Mouse (Mus musculus) layer of hippocampus, adult 8-10 months (tissue): ENCODE results near the gene Tpcn1. TPM values are rescaled to one million over a fixed set of nuclear protein-coding genes. Genes with fewer than 3 reads are reported as not detected.

Source experiments
- DNase-seq, 2 experiments: peaks; one replicate each; pipeline ENCODE4 v3.0.0; 2022; ENCODE audit warnings: low spot score in 2 of 2
- total RNA-seq, 4 experiments: library from RNA; stranded (reverse); gene quantifications; 2 replicates each; pipeline ENCODE4 v1.2.4; 2022

The Tpcn1 gene
- total RNA-seq, 4 experiments from 2014 or later, result 38.2 to 43.8 (median 41.1) TPM

DNA sequence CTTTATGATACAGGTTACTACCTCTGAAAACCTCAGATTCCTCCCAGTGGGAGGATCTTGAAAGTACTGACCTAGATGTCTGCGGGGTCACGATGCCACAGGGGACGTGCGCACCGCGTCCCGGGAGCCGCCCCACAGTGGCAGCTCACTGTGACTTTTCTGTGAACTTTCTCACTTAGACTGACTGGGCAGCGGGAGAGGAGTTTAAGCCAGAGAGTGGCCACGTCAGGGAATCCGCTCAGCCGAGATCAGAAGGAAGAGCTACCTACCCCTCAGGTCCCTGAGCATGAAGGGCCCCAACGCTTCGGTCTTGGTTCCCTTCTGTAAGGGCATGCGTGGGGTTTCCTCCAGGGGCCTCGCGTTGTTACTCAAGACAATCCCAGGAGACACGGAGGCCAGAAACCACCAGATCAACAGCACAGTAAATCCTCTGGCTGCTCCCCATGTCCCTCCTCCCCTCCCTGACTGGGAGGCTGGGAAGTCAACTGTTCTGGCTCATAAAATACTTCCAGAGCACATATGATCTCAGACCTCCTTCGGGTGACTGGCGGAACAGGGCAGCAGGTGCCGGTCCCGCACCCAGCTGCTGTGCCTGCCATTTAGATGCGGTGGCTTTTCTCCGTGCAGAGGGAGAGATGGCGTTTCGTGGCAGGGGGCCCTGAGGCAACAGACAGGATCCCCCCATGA is 9.1 kb downstream of the Tpcn1 start:
- DNase-seq, result no peak

GRCm38 (mm10) chr5:120578504-120579081 is 9.9 kb downstream of the Tpcn1 start:
- no peak for DNase-seq

DNA sequence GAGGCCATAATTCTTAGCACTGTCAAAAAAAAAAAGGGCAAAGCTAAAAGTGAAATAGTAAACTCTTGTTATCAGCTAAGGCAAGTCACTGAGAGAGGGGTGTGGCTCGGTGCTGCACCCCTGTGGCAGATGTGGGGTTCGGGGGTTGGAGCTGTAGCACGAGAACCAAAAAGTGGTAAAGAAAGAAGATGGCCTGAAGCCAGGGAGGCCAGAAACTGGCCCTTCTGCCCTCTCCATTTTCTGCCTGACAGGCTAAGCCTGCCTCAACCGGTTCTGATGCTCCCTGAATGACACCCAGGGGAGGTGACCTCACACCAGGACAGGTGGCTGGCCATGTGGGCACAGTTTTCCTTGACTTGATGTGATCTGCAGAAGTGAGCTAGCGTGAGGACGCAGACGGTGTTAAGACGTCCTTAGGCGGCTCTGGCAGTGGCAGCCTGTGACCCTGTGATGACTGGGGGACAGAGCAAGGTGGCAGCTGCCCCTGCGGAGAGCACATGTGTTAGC is 10.5 kb downstream of the Tpcn1 start:
- no peak for DNase-seq

- DNase-seq, result no peak
Observed at GRCm38 (mm10) chr5:120576781-120577301, 11.6 kb downstream of the Tpcn1 start.

DNA sequence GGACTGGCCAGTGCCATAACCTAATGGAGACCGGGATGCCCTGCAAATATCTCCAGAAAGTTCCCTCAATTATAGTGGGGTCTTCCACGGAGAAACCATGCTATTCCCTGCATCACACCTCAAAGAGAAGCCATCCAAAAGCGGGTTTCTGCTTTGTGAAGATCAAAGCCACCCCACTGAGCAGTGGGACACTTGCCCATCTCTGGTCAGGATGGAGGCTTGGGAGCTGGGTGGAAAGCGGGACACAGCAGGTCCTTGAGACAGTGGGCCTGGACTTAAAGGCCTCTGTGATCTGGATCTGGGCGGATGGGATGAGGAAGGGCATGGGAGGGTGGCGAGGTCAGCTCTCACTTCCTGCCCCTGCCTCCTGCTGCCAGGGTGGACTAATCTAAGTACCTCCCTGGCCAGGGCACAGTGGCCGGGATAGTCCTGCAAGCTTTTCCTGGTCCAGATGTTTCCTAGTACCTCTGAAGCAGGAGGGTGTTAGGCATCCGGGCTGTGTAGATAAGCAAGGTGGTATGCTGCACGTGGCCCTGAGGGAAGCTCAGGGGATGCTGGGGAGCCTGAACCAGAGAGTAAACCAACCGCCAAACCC is 13.9 kb downstream of the Tpcn1 start:
- DNase-seq, result no peak

DNA sequence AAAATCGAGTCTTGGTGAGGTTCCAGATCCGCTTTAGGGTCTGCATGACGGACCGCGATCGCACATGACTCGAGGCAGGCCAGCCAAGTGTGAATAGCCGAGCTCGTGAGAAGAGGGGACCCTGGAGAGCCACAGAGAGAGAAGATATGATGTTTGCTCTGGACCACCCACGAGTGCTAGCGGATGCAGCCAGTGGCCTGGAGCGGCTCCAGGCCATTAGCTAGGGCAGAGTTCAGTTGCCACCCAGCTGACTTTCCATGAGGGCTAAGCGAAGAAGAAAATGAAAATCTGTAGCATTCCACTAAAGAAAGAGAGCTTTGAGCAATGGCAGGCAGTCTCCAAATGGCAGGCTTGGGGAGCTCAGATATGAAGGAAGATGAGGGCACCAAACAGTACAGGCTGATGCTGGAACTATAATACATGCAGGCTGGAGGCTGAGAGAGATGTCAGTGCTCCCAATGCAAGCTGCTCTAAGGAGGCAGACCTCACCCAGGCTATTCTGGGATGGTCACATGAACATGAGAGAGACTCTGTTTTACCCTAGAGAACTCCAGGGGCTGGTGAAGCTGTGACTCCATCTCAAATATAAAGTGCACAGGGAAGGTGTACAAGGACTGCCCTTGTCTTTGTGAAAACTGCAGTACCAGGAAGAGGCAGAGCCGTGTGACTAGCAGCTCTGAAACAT is 17.3 kb downstream of the Tpcn1 start:
- DNase-seq, result no peak

DNA sequence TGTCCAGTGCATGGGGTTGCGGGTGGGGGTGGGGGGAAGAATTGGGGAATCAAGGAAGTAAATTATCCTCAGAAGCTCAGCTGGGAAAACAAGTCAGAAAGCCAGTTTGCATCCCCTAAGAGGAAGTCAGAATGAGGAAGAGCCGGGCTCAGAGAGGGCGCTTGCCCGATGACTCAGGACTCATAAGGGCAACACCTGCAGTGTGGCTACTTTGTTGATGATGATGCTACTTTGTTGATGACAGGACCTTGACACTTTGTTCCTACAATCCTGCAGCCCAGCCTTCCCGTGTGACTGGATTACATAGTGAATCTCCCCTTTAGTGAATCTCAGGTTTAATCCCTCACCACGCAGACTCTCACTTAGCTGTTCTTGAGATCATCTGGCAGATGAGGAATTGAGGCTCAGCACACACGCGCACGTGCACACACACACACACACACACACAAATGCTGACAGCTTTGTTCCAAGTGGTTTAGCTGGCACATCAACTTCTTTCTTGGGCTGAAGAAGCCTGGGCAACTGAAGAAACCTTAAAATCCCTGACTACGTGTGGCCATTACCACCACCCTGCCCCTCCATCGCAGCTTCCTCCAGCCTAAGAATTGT is 18.1 kb downstream of the Tpcn1 start:
- DNase-seq, result no peak

- DNase-seq, result no peak
Observed at GRCm38 (mm10) chr5:120569791-120570190, 18.7 kb downstream of the Tpcn1 start.

DNA sequence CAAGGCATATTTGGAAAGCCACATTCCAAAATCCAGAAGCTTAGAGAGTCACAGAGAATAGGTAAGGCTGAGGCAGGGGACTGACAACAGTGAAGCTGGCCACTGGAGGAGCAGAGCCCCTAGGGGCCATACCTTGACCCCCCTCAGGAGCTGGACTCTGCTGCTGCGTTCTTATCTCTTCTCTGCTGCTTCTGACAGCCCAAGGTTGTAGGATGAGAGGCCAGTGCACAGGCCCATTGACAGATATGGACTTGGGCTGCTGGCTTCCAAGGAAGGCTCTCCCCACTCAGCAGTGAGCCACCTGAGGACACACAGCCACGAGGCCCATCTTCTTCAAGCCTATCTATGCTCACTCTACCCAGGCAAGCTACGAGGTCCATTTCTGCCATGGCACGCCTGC is 19.5 kb downstream of the Tpcn1 start:
- DNase-seq, result no peak

DNA sequence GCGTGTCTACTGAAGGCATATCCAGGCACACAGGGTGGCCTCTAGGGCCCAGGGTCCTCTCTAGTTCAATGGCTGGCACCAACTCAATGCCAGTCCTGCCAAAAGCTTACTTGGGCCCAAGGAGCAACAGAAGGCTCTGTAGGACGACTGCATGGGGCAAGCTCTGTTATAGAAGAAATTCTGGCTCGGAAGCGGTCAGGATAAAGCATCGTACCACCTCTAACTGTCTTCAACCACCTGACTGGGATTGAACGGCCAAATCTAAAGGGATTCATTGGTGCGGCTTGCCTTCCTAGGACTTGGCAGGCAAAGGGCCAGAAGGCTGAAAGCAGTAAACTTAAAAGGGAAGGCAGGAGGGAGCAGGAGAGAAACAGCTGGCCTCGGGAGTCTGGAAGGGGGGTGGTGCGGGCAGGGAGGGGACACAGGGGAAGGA is 20.1 kb downstream of the Tpcn1 start:
- DNase-seq, result peak in 1 of 2 experiments; percentile 44

GRCm38 (mm10) chr5:120567761-120568211 is 20.7 kb downstream of the Tpcn1 start:
- DNase-seq, result no peak

DNA sequence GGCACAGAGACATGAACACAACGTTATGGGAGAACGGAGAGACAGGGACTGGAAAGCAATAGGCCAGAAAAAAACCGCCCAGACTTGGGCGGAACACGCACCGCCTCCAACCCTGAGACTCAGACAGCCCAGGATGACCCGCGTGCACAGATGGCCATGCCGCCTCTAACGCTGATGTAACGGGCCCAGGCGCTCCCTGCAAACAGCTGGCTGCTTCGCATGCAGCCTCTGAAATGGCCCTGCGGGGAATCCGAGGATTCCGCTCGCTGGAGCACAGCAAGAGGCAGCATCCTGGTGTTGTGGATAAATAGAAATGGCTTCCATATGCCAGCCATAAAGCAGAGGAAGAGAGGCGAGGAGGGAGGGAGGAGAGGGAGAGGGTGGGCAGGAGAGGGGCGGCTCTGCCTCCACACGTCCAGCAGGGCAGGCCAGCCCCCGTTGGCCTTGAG is 21.2 kb downstream of the Tpcn1 start:
- DNase-seq, result peak in 1 of 2 experiments; percentile 46

GRCm38 (mm10) chr5:120566681-120567252 is 21.7 kb downstream of the Tpcn1 start:
- DNase-seq, result no peak

DNA sequence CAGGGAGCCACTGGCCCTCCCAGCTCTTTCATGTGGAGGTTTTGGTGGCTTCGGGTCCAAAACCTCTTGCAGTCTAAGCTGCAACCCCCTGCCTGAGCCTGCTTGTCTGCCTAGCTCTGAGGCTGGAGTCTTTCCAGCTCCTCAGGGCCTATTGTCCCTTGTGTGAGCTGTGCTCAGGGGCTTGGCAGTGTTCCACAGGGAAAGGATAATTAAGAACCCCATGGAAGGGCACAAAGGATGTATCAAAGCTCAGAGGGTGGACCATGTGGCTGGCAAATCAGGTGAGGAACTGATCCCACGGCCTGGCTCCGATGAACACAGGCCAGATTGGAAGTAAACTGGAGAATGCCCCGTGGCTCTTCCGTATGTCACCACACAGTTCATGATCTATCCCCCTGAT is 22.4 kb downstream of the Tpcn1 start:
- peak in 1 of 2 experiments; percentile 54 for DNase-seq

GRCm38 (mm10) chr5:120565171-120565905 is 23.1 kb downstream of the Tpcn1 start:
- DNase-seq, result no peak

DNA sequence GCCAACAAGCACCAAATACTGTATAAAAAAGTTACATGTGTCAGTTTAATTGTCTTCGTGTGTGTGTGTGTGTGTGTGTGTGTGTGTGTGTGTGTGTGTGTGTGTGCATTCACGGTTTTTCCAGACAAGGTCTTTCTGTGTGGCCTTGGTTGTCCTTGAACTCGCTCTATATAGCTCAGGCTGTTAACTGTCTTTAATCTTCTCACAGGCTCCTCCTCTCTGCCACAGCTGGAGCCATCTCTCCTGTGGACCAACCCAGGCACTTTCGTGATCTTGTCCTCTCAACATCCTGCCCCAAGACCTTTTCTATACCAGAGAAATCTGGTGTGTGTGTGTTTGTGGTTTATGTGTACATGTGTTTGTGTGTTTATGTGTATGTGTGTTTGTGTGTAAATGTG is 24.6 kb downstream of the Tpcn1 start:
- no peak for DNase-seq

GRCm38 (mm10) chr5:120562956-120563913 is 25.2 kb downstream of the Tpcn1 start:
- DNase-seq, result no peak

DNA sequence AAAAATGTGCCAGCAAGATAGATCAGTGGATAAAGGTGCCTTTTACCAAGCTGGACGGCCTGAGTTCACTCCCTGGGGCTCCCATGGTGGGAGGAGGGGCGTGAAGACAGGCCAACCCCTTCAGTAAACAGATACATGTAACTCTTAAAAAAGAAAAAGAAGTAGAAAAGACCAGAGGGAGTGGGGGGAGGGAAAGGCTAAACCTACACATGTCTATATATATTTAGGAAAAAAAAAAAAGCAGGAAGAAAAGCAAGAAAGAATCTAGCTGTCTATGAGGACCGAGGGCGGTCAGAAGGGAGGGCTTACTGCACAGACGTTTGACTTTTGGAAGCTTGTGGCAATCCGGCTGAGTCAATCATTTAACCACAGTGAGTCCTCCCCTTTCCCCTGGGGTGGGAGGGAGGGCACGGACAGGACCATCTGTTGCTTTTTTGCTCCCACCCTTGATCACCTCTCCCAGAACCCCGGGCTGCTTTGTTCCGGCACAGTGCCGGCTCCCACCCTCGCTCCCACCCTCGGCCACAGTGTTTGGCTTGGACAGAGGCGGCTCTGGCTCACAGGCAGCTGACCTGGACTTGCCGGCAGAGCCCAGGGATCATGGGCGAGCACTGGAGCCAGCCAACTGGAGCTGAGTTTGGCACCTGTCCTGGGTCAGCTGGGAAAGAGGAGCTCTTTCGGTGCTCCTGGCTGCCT is 27.7 kb downstream of the Tpcn1 start:
- peak; percentile 39 to 56 for DNase-seq
